Mouse (Mus musculus): ENCODE measurements around the gene Utrn. TPM values are rescaled to one million over a fixed set of nuclear protein-coding genes. Genes with fewer than 3 reads are reported as not detected.

The Utrn gene
- polyA plus RNA-seq, 1 experiment = 104 TPM

DNA sequence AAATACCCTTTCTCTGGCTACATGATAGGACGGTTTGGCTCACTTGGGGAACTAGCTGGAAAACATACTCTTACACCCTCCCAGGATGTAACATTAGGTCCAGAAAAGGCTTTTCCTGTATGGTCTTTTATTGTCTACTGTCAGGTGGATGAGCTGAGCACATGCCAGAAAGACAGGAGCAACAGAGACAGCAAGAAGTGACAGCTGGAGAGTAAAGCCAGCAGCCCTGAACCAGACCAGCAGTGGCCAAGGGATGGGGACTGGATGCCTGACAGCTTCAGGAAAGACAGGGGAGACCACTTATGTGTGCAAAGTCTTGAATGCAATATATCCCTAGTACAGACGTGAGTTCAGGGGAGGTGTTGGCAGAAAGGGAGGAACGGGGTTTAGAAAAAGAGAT, 151.8 kb downstream of the Utrn start:
- TF ChIP-seq CTCF (IDR thresholded peaks at IDR 0.05; ENCODE audit: borderline replicate concordance, insufficient read depth, low read length) (no peak), POLR2A (IDR thresholded peaks at IDR 0.05; ENCODE audit: low read depth, low read length) (no peak)
- H3K27ac ChIP-seq (ENCODE audit: insufficient read depth, low read length) = no peak overlapping the region
- H3K4me3 ChIP-seq (ENCODE audit: insufficient read depth, low read length) = no peak overlapping the region
- H3K4me1 ChIP-seq (ENCODE audit: control insufficient read depth, insufficient read depth, low read length) = peaks cover 2% of the 10 kb centered on the region; the same call in 1 of the 2 replicates

DNA sequence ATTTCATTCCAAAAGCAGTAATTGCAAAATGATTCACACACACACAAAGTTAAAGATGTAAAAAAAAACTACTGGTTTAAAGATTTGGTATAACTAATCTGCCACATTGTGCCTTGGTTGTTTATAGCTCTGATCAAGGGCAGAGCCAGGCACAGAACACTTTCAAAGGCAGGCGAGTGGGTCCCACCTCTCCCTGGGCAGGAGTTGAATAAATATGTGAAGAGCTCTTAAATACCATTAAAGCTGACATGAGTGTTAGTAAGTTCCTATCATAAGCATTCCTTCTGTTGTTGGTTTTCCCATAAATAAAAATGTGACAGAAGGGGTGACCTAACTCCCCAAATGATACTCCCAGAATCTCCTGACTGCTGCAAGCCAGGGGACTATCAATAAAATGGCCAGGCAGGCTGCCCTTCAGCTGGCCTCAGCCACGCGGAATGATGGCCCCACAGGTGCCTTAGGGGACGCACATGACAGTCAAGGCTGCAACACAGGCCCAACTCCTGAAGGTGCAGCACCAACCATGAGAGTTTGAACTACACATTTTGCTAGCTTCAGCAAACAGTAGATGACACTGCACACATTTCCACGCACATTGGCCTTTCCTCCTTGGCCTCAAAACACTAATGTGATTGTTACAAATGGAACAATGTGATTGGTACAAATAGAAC, 152.4 kb downstream of the Utrn start:
- H3K4me3 ChIP-seq (ENCODE audit: insufficient read depth, low read length) = no peak overlapping the region
- TF ChIP-seq CTCF (IDR thresholded peaks at IDR 0.05; ENCODE audit: borderline replicate concordance, insufficient read depth, low read length) = no peak
- no peak for TF ChIP-seq POLR2A (IDR thresholded peaks at IDR 0.05; ENCODE audit: low read depth, low read length)
- no peaks in the 10 kb centered on the region for H3K4me1 ChIP-seq (ENCODE audit: control insufficient read depth, insufficient read depth, low read length)
- no peak overlapping the region for H3K27ac ChIP-seq (ENCODE audit: insufficient read depth, low read length)

DNA sequence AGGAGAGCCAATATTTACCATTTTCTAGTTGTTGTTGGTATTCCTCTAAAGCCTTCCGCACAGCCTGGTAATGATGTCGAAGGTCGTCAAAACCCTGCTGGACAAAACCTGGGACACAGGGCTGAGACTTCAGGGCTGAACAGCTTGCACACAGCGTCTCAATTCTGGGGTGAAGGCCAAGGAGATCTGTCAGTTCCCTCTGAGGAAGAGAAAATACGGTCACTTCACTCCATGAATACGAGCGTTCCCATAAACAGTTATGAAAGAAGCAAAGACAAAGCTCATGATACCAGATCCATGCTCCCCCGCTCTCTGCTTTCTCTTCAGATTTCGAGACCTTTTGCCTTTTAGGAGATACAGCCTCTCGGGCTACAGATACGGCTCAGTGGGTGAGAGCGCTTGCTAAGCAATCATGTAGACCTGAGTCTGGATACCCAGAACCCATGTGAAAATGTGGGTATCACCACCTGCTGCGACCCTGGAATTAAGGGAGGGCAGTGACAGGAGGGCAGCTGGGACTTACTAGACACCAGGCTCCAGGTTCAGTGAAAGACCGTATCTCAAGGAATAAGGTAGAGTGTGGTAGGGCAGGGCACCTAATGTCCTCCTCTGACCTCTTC, 155.8 kb downstream of the Utrn start:
- no peaks in the 10 kb centered on the region for H3K4me1 ChIP-seq (ENCODE audit: control insufficient read depth, insufficient read depth, low read length)
- H3K4me3 ChIP-seq (ENCODE audit: insufficient read depth, low read length) = no peak overlapping the region
- TF ChIP-seq POLR2A (IDR thresholded peaks at IDR 0.05; ENCODE audit: low read depth, low read length) (no peak), CTCF (IDR thresholded peaks at IDR 0.05; ENCODE audit: borderline replicate concordance, insufficient read depth, low read length) (no peak)
- no peak overlapping the region for H3K27ac ChIP-seq (ENCODE audit: insufficient read depth, low read length)

DNA sequence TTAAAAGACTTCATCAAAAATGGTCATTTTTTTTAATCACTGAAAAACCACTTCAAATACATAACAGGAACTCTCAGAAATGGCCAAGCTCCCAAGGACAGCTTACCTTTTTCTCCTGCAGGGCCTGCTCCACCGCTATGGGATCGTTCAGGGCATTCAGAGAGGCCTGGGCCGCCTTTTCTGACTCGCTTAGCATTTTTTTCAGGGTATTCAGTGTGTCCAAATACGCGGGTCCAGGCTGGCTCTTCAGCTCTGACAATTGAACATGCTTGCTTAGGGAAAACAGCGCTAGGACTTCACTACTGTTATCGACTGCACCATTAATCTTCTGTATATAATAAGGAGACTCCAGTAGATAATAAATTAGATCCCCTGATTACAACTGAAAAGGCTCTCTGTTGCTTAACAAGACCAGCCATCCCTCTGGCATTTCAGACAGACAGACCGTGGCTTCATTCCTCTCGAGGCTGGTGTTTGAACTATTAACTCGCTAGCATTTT, 157.8 kb downstream of the Utrn start:
- H3K4me1 ChIP-seq (ENCODE audit: control insufficient read depth, insufficient read depth, low read length) = no peaks in the 10 kb centered on the region
- H3K4me3 ChIP-seq (ENCODE audit: insufficient read depth, low read length) = no peak overlapping the region
- TF ChIP-seq CTCF (IDR thresholded peaks at IDR 0.05; ENCODE audit: borderline replicate concordance, insufficient read depth, low read length) (no peak), POLR2A (IDR thresholded peaks at IDR 0.05; ENCODE audit: low read depth, low read length) (no peak)
- no peak overlapping the region for H3K27ac ChIP-seq (ENCODE audit: insufficient read depth, low read length)

DNA sequence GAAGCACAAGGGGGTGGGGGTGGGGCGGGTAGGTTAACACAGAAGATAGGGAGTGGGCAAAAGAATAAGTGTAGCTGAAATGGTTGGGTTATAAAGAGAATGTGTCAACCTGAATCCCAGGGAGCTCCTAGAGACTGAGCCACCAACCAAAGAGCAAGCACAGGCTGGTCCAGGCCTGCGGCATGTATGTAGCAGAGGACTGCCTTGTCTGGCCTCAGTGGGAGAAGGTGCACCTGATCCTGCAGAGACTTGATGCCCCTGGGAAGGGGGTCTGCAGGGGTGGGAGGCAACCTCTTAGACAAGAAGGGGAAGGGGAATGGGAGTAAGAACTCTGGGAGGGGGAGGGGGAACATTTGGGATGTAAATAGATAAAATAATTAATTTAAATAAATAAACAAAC, 162.6 kb downstream of the Utrn start:
- Histone ChIP-seq H3K27ac (ENCODE audit: insufficient read depth, low read length) (no peak overlapping the region), H3K4me1 (ENCODE audit: control insufficient read depth, insufficient read depth, low read length) (peaks cover 15% of the 10 kb centered on the region; the same call in 1 of the 2 replicates), H3K4me3 (ENCODE audit: insufficient read depth, low read length) (no peak overlapping the region)
- TF ChIP-seq CTCF (IDR thresholded peaks at IDR 0.05; ENCODE audit: borderline replicate concordance, insufficient read depth, low read length) (no peak), POLR2A (IDR thresholded peaks at IDR 0.05; ENCODE audit: low read depth, low read length) (no peak)

DNA sequence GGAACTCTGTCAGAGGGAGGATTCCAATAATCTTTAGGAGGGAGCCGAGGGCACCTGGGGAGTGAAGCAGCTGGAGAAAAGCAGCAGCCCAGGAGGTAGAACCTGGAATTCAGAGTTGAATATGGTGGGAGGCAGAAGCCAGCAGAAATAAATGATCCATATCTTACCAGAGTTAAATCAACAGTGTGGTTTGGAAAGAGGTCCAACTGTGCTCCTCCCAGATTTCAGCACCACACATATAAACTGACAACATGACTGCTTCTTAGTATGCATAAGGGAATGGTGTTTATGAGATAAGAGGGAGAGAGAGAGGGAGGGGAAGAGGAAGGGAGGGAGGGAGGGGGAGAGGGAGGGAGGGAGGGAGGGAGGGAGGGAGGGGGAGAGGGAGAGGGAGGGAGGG, 163.2 kb downstream of the Utrn start:
- Histone ChIP-seq H3K27ac (ENCODE audit: insufficient read depth, low read length) (peak overlapping the region; percentile 87), H3K4me1 (ENCODE audit: control insufficient read depth, insufficient read depth, low read length) (peaks cover 15% of the 10 kb centered on the region; the same call in 1 of the 2 replicates), H3K4me3 (ENCODE audit: insufficient read depth, low read length) (no peak overlapping the region)
- TF ChIP-seq POLR2A (IDR thresholded peaks at IDR 0.05; ENCODE audit: low read depth, low read length) = no peak
- no peak for TF ChIP-seq CTCF (IDR thresholded peaks at IDR 0.05; ENCODE audit: borderline replicate concordance, insufficient read depth, low read length)

DNA sequence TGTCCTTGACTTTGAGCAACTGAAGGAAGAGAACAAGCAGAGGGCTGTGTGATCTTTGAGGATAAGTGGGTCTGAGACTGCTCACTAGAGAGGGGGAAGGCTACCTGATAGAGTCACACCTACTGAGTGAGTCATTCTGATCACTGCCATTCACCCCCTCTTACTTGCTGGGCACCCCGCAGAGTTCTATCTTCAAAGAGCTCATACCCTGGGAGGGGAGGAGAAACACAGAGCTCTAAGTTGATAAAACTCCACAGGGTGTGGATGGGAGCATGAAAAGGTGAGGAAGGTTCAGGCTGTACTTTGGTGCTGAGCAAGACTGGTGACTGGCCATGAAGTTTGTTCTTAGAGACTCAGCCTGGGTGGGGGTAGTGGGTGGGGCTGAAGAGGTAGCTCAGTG, 164.9 kb downstream of the Utrn start:
- H3K4me3 ChIP-seq (ENCODE audit: insufficient read depth, low read length) = no peak overlapping the region
- no peak for TF ChIP-seq POLR2A (IDR thresholded peaks at IDR 0.05; ENCODE audit: low read depth, low read length)
- no peak for TF ChIP-seq CTCF (IDR thresholded peaks at IDR 0.05; ENCODE audit: borderline replicate concordance, insufficient read depth, low read length)
- no peak overlapping the region for H3K27ac ChIP-seq (ENCODE audit: insufficient read depth, low read length)
- peaks cover 15% of the 10 kb centered on the region; the same call in 1 of the 2 replicates for H3K4me1 ChIP-seq (ENCODE audit: control insufficient read depth, insufficient read depth, low read length)

DNA sequence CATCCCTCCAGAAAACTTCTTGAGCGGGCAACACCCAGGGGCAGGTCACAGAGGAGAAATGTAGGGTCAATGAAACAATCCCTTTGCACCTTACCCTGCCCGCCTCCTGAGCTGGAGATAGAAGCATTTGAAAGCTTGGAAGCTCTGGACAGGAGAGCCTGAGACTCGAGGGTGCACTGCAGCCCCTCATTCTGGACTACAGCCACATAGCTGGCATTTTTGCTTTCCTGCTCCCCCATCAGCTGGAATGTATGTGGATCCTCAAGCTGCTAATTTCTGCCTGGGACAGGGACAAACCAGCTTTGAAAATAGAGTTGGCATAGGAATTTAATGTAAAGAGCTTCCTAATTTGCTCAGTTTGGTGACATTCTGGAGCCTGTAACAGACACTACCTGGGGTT, 165.6 kb downstream of the Utrn start:
- TF ChIP-seq CTCF (IDR thresholded peaks at IDR 0.05; ENCODE audit: borderline replicate concordance, insufficient read depth, low read length) (no peak), POLR2A (IDR thresholded peaks at IDR 0.05; ENCODE audit: low read depth, low read length) (no peak)
- no peak overlapping the region for H3K27ac ChIP-seq (ENCODE audit: insufficient read depth, low read length)
- H3K4me1 ChIP-seq (ENCODE audit: control insufficient read depth, insufficient read depth, low read length) = peaks cover 15% of the 10 kb centered on the region; the same call in 1 of the 2 replicates
- H3K4me3 ChIP-seq (ENCODE audit: insufficient read depth, low read length) = no peak overlapping the region

DNA sequence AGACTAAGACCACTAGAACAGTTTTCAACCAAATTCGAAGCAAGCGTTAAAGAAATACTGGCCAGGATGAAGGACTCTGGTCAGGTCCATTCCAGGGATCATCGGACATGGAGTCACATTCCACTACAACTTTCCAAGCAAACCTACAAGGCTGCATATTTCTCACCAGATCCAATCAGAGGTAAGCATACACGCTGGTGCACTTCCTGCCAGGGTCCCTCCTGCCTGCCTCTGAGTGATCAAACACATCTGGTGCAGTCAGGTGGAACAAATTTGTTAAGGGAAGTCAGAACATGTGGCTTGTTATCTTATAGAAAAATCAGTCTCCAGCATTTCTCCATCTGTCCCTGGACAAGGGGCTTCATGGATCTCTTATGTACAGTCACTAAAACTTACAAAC, 167.0 kb downstream of the Utrn start:
- H3K4me3 ChIP-seq (ENCODE audit: insufficient read depth, low read length) = no peak overlapping the region
- 0 out of 2 replicates have a peak overlapping the region, but pooled peaks have one; percentile 16 for H3K27ac ChIP-seq (ENCODE audit: insufficient read depth, low read length)
- TF ChIP-seq POLR2A (IDR thresholded peaks at IDR 0.05; ENCODE audit: low read depth, low read length) = no peak
- TF ChIP-seq CTCF (IDR thresholded peaks at IDR 0.05; ENCODE audit: borderline replicate concordance, insufficient read depth, low read length) = no peak
- peaks cover 15% of the 10 kb centered on the region for H3K4me1 ChIP-seq (ENCODE audit: control insufficient read depth, insufficient read depth, low read length)

DNA sequence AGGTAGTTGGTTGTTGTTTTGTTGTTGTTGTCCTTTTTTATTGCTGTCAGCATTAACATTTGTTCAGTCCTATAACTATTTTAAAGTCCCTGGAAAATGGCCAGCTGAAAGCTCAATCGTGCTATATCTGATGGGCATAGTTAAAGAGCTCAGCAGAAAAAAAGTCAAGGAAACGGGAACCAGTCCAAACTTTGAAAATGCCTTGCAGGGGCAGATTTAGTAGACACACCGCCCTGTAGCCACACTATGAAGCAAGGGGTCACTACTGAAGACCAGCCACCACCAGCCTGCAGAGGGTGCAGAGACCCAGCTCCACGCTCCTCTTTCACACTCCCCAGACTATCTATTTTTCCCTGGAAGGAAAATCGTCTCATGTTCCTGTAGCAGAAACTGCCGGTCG, 167.5 kb downstream of the Utrn start:
- Histone ChIP-seq H3K4me3 (ENCODE audit: insufficient read depth, low read length) (no peak overlapping the region), H3K4me1 (ENCODE audit: control insufficient read depth, insufficient read depth, low read length) (peaks cover 17% of the 10 kb centered on the region), H3K27ac (ENCODE audit: insufficient read depth, low read length) (no peak overlapping the region)
- TF ChIP-seq POLR2A (IDR thresholded peaks at IDR 0.05; ENCODE audit: low read depth, low read length) (no peak), CTCF (IDR thresholded peaks at IDR 0.05; ENCODE audit: borderline replicate concordance, insufficient read depth, low read length) (no peak)
